Mouse (Mus musculus) cortical plate, adult 2 months (tissue): Measurements from ENCODE around the gene Krt83.

Experiments
- CTCF ChIP-seq: fragments of 200-500 bp; IDR thresholded peaks from 2 replicates; pipeline ENCODE4 v1.5.1; 2011; ENCODE audit warnings: mild to moderate bottlenecking, control low read depth, low read length; ENCODE audit not compliant: insufficient read depth; ENCODE audit errors: extremely low read depth
- POLR2A ChIP-seq: fragments of 200-500 bp; IDR thresholded peaks from 2 replicates; pipeline ENCODE4 v1.6.1; 2011; ENCODE audit warnings: mild to moderate bottlenecking, low read length, control low read depth; ENCODE audit not compliant: insufficient read depth; ENCODE audit errors: extremely low read depth

DNA sequence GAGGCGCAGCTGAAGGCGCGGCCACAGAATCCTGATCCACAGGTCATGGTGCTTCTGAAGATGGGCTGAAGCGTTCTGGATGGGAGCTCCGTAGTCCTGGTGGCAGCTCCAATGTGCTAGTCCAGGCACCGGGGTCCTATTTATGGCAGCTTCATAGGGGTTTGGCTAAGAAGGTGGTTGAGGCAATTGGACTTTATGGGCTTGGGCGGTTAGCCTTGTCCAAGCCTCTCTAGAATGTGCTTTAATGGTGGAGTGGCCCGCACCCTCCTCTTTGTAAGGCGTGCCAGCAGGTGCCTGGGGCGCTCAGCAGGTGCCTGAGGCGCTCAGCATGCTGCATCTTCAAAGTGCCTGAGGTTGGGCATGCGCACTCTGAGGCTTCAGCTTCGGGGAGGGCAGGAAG lies 27.7 kb downstream of the Krt83 start, which contains the start of gene Krt81:
- TF ChIP-seq CTCF (no peak), POLR2A (no peak)
